Mouse (Mus musculus) heart, postnatal 0 days (tissue): ENCODE measurements around the gene Arhgap23.

Source experiments
- CTCF ChIP-seq: IDR thresholded peaks from 2 replicates; pipeline ENCODE4 v1.5.1; 2016; ENCODE audit warnings: antibody characterized with exemption, control low read depth, low read depth
- EP300 ChIP-seq: IDR thresholded peaks from 2 replicates; pipeline ENCODE4 v1.6.1; 2016; ENCODE audit warnings: antibody characterized with exemption, low read depth

- TF ChIP-seq CTCF: no peak
- no peak for TF ChIP-seq EP300
Observed at GRCm38 (mm10) chr11:97545808-97546560, 130.7 kb downstream of the Arhgap23 start.
